19 mouse cellular contexts compared by ENCODE assay signal in genomic region chr3:116943422-116943821, GRCm38 (mm10). TPM values are rescaled to one million over a fixed set of nuclear protein-coding genes. Genes with fewer than 3 reads are reported as not detected.
A peak's percentile ranks its signal among the peaks of the same experiment; 100 is the strongest.
DNase-seq lines count a peak whose midpoint lies in the region; ATAC-seq and TF ChIP-seq lines count a peak whose summit lies in the region.
"Had no signal": no experiment of that assay in that cellular context is flagged by ENCODE, and none has a peak within 500 bp of the region (broad histone marks: within the 10 kb centered on the region; RNA-seq: fewer than 3 reads in every experiment).

No protein-coding gene starts in this region.

- H3K27ac ChIP-seq in heart, adult 2 months, result peak overlapping the region; percentile 68
- peak overlapping the region; percentile 65 for H3K27ac ChIP-seq in heart, embryonic 15.5 days
- H3K27ac ChIP-seq: embryonic facial prominence, embryonic 13.5 days; neural tube, embryonic 13.5 days had no signal

- no peak overlapping the region for H3K4me3 ChIP-seq in heart, adult 2 months
- H3K4me3 ChIP-seq in heart, embryonic 15.5 days, result no peak overlapping the region
- H3K4me3 ChIP-seq: embryonic facial prominence, embryonic 13.5 days; neural tube, embryonic 13.5 days had no signal

- peaks cover 19% of the 10 kb centered on the region for H3K4me1 ChIP-seq in heart, adult 2 months (ENCODE audit: control insufficient read depth, insufficient read depth, low read length)
- H3K4me1 ChIP-seq in heart, embryonic 15.5 days (replicated peaks), result peaks cover 13% of the 10 kb centered on the region; the same call in 1 of the 2 replicates
- H3K4me1 ChIP-seq: embryonic facial prominence, embryonic 13.5 days; neural tube, embryonic 13.5 days had no signal

- 37% methylated on average over 4 of the region's 4 CpGs for WGBS in heart, adult 2 months
- 24% methylated on average over 4 of the region's 4 CpGs for WGBS in heart, embryonic 15.5 days

- H3K9me3 ChIP-seq in heart, embryonic 15.5 days (replicated peaks), result no peaks in the 10 kb centered on the region
- H3K9me3 ChIP-seq: neural tube, embryonic 13.5 days had no signal

- no peak overlapping the region for H3K4me2 ChIP-seq in heart, embryonic 15.5 days
- H3K4me2 ChIP-seq: embryonic facial prominence, embryonic 13.5 days; liver, embryonic 11.5 days; neural tube, embryonic 13.5 days had no signal

- no peak for TF ChIP-seq CTCF in heart, adult 2 months (IDR thresholded peaks at IDR 0.05)

- H3K9ac ChIP-seq in heart, adult 2 months (ENCODE audit: low read depth, low read length), result no peak overlapping the region
- H3K9ac ChIP-seq in heart, embryonic 15.5 days, result no peak overlapping the region
- H3K9ac ChIP-seq: embryonic facial prominence, embryonic 13.5 days; neural tube, embryonic 13.5 days had no signal

- peaks cover 5% of the 10 kb centered on the region for H3K79me2 ChIP-seq in heart, adult 2 months (replicated peaks; ENCODE audit: control insufficient read depth, insufficient read depth, low read length)

- peaks cover 69% of the 10 kb centered on the region for H3K36me3 ChIP-seq in heart, adult 2 months (ENCODE audit: control insufficient read depth, insufficient read depth, low read length)
- no peaks in the 10 kb centered on the region for H3K36me3 ChIP-seq in heart, embryonic 15.5 days
- H3K36me3 ChIP-seq: embryonic facial prominence, embryonic 13.5 days; neural tube, embryonic 13.5 days had no signal

- 0 out of 2 replicates have a peak, but pooled peaks have one; percentile 12 for TF ChIP-seq POLR2A in heart, adult 2 months (IDR thresholded peaks at IDR 0.05; ENCODE audit: insufficient read depth, low read depth, low read length)

- intact Hi-C loops in heart, adult 2 months (cut with DNase I), result no loop called here
- intact Hi-C loops in heart, postnatal 25 days (cut with DNase I), result no loop called here

- no peaks in the 10 kb centered on the region for H3K27me3 ChIP-seq in heart, adult 2 months (ENCODE audit: control insufficient read depth, insufficient read depth, low read length)
- H3K27me3 ChIP-seq in heart, embryonic 15.5 days, result no peaks in the 10 kb centered on the region
- H3K27me3 ChIP-seq: embryonic facial prominence, embryonic 13.5 days; neural tube, embryonic 13.5 days had no signal

- peak in 1 of 2 experiments; percentile 71 for DNase-seq in heart, adult 2 months
- no peak for DNase-seq in heart, postnatal 25 days (ENCODE audit: low spot score)
- peak; percentile 57 for DNase-seq in right cerebral cortex, adult 18-20 months
- no peak for DNase-seq in right cerebral cortex, postnatal 4 days
- DNase-seq in telencephalon, adult 2 months (ENCODE audit: low read depth, low spot score), result peak; percentile 74
- no peak for DNase-seq in urinary bladder, adult 2 months (ENCODE audit: low spot score)
- DNase-seq: gastrocnemius, postnatal 14 days; kidney, adult 2 months; thymus, postnatal 36 days had no signal

- ATAC-seq in heart, embryonic 15.5 days (replicated peaks; ENCODE audit: insufficient number of reproducible peaks, insufficient read depth, low FRiP score, low read depth), result peak; percentile 86
- ATAC-seq: CD4-positive, CD25-positive, alpha-beta regulatory T cell, adult 4 months; midbrain, embryonic 16.5 days had no signal

- 0 out of 2 replicates have a peak, but pooled peaks have one; percentile 42 for TF ChIP-seq EP300 in heart, adult 2 months (IDR thresholded peaks at IDR 0.05; ENCODE audit: insufficient read depth, low read depth, low read length)

RNA-seq across cellular contexts. Expression of gene 4930455H04Rik, which starts 24.6 kb away (rescaled TPM):
- total RNA-seq in heart, adult 2 months (2021), result not detected
- polyA plus RNA-seq in heart, adult 2 months (2012; rRNA removed), result 0.16 TPM in 1 of 2 replicates, not detected in the other
- not detected for total RNA-seq in heart, postnatal 25 days (2021)
- not detected in 2 replicates for polyA plus RNA-seq in heart, embryonic 15.5 days (2015; fragmentation: Nextera tagmentation; extraction: Ambion mirVana)
- not detected in 2 replicates for polyA plus RNA-seq in urinary bladder, adult 2 months (2012; rRNA removed)
- total RNA-seq: left cerebral cortex, adult 8-10 months had no signal
- polyA plus RNA-seq: CD4-positive, CD25-positive, alpha-beta regulatory T cell, adult 4 months; embryonic facial prominence, embryonic 13.5 days; forebrain, embryonic 11.5 days; hindbrain, embryonic 16.5 days; kidney, adult 2 months; liver, embryonic 11.5 days; midbrain, embryonic 16.5 days; neural tube, embryonic 13.5 days; stomach, embryonic 14.5 days had no signal

RNA-seq across cellular contexts. Expression of gene Palmd, which starts 25.4 kb away (rescaled TPM):
- total RNA-seq in heart, adult 2 months (2021), result 10 to 100 TPM; 55.2 to 55.6 TPM
- polyA plus RNA-seq in heart, adult 2 months (2012; rRNA removed), result 13.7 and 21.2 TPM in 2 replicates
- 10 to 100 TPM; 54.5 to 71.2 TPM for total RNA-seq in heart, postnatal 25 days (2021)
- polyA plus RNA-seq in heart, embryonic 15.5 days (2015; fragmentation: Nextera tagmentation; extraction: Ambion mirVana), result 14.5 and 17.4 TPM in 2 replicates
- polyA plus RNA-seq in urinary bladder, adult 2 months (2012; rRNA removed), result 5.9 and 6.7 TPM in 2 replicates

Comparison
In these comparisons a context has a peak if more than half of its experiments do, and no peak if none do; other contexts are left out.
1. DNase-seq: peak in right cerebral cortex, adult 18-20 months (single experiment) and telencephalon, adult 2 months (single experiment); none in heart, postnatal 25 days (single experiment), right cerebral cortex, postnatal 4 days (single experiment) and urinary bladder, adult 2 months (single experiment).